Mouse (Mus musculus): Measurements from ENCODE around the gene Hoxa3.

Gene Hoxa3

GRCm38 (mm10) chr6:52167736-52168161 is 45.4 kb downstream of the Hoxa3 start:
- no peak for DNase-seq (ENCODE audit: low spot score in 2 of 2)

DNA sequence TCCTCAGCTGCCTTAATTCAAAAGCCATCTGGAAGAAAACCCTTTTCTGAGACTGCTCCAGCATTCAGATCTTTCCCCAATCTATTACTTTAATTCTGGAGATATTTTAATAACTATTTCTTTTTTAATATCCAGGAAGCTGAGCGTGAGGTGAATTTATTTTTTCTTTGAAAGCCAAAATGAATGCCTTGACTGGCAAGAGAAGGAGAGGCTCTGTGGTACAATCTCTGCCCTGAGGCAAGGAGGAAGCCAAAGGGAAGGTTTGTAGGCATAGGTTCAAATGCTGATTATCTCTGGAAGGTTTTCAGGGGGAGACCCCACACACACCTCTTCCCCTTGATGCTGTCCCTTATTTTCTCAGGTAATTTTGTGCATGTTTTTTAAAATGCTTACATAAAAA is 46.0 kb downstream of the Hoxa3 start:
- no peak for DNase-seq (ENCODE audit: low spot score in 2 of 2)

DNA sequence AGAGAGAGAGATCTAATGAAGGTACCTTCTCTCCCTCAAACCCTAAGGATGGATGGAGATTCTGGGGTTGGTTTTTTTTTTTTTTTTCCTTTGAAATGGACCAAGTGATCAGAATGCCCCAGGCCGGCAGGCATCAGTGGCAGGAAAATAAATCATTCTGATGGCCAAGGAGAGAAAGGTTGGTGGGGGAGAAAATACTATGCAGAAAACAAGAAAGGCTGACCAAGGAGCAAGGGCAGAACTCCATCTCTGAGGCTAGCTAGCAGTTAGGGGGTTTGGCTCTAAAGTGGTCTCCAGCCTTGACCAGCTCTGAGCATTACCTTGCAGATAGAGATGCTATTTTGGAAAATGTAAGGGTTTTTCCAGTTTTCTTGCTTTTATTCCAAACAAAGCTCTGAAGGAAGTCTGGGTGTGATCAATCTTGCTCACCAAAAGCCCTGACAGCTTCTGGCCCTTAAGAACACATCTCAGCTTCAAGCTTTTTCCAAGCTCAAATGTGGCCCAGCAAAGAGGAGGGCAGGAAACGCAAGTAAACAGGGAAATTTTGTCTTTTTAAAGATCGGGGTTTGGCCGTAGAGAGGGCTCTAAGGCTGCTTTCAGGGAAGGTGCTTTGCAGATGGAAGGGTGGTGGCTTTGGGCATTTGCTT is 46.6 kb downstream of the Hoxa3 start:
- DNase-seq (ENCODE audit: low spot score in 2 of 2) = no peak

DNA sequence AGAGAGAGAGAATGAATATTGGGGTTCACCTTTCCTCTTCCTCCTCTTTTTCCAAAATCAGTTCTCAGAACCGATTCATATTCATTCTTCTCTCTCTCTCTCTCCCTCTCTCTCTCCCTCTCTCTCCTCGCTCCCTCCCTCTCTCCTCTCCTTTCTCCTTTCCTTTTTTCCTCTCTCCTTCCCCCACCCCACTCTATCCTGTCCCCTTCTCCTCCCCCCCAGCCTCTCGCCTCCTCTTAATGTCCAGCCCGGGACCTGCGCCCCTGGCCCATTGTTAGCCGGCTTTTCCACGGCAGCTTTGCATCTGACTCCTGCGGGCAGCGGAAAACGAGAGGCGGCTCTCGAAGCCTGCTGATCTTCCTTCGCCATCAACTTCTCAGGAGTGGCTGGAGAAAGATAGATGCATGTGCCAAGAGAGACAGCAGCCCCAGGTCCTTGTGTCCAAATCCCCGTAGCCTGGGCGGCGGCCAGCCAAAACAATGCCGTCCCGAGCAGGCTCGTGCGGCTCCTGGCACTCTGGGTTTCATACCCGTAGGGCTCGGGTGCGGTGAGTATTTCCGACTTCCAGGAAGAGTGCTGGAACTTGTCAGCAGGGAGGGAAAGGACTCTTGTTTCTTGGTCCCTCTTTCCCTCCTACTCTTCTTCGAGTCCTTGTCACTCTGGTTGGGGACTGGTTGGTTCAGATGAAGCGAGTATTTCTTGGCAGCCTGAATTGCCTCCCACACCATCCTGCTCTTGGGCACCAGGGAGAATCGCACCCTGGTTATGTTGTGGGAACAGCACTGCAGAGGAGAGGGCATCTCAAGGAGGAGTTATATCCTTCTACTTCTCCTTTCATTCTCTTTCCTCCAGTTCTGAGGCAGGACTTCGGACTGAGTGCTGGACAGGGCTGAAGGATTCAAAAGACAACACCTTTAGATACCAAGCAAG is 47.4 kb downstream of the Hoxa3 start:
- no peak for DNase-seq (ENCODE audit: low spot score in 2 of 2)

DNA sequence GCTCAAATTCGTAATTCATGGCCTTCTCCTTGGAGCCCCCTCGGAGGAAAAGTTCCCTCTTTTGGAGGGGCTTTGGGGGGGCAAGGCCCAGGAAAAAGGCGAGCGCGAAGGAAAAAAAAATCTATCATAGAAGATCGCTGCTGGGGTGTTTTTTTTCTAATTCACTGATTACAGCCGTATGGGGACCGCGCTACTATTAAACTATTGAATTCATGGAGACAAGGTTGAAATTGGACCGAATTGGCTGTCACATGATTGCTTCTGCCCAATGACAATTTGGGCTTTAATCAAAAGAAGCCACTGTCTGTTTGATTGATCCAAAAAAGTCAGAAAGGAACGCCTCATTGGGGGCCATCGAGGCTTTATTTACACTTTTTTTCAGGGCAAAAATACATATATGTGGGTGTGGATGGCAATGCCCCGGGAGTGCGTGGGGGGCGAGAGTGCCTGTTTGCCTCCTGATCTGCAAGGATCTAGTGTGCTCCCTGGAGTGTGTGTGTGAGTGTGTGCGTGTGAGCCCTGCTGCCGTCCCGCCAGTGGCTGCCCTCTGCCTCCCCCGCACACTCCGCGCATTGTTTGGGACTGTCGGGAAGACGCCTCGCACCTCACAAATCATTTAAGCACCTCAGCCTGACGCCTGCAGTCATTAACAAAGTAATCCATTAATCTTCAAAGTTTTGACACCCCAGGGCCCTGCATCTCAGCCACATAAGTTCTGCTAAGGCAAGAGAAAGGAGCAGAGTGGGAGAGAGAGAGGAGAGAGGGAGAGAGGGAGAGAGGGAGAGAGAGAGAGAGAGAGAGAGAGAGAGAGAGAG is 48.3 kb downstream of the Hoxa3 start, which contains the start of gene Hoxa2:
TSS of gene Hoxa2 (minus strand) at position 206 of the 815 bp plus-strand sequence.
- DNase-seq (ENCODE audit: low spot score in 2 of 2) = no peak

- no peak for DNase-seq (ENCODE audit: low spot score in 2 of 2)
Measured at GRCm38 (mm10) chr6:52164051-52164625, 49.0 kb downstream of the Hoxa3 start.

- DNase-seq (ENCODE audit: low spot score in 2 of 2) = no peak
Measured at GRCm38 (mm10) chr6:52163366-52164031, 49.6 kb downstream of the Hoxa3 start.

- no peak for DNase-seq (ENCODE audit: low spot score in 2 of 2)
Measured at GRCm38 (mm10) chr6:52162611-52163365, 50.3 kb downstream of the Hoxa3 start.

- no peak for DNase-seq (ENCODE audit: low spot score in 2 of 2)
Measured at GRCm38 (mm10) chr6:52162093-52162380, 51.1 kb downstream of the Hoxa3 start.

DNA sequence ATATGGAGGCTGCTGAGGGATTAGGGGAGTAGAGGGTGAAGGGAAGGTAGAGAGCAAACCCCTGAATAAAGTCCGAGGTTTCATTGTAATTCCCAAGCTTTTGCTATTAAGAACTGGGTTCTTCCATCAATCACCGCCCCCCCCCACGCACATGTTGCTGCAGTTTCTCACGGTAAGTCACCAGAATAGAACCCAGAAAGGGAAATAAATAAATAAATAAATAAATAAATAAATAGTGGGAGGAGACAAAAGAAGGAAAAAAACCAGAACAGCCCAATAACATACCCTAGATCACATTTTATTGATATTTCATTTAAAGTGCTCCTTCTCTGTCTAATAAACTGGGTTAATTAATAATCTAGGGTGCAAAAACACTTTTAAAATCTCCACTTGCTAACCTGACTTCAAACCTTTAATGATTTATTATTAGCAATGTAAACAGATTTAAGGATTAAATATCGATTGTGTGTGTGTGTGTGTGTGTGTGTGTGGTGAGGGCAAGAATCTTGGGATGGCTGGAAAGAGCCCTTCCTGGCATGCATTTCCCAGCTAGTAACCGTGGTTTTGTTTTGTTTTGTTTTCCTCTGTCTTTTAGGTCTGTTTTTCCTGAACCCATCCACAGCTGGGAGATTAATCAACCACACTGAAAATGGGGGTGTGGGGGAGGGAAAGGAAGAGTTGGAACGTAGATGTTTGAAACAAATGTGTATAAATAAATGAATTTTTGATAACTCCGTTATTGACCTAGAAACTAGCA is 51.6 kb downstream of the Hoxa3 start:
- no peak for DNase-seq (ENCODE audit: low spot score in 2 of 2)

DNA sequence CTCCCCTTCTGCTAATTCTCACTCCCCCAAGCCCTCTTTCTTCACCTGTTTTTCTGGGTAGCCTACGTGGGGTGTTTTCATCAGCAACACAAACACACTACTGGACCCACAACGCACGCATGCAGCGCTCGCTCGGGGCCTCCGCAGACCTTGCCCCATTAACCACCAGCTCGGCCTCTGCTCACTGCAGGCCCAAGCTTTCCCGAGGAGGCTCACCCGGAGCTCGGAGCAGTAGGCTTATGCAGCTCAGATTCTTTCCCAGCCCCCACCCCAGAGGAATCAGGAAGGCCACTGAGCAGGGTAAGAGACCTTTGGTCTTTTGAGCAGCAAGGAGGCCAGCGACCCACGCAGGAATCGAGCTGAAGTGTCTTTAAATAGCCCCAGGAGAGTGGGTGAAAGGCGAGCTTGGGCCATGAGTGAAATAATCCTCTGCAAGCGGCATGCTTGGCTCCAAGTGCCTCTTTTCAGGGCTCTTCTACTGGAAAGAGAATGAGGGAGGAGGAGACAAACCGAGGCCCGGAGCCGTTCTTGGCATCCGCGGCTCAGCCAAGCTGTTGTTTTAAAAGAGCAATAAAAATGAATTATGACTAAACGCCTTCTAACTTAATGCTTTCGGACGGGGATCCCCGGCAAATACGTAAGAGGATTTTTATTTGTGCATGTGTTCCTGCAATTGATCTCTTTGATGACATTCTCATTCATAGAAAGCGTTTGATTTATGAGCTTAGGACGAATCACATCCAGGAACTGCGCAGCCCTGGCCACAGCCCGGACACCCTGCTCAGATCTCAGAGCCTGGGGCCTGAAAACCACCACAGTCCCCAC is 52.4 kb downstream of the Hoxa3 start:
- no peak for DNase-seq (ENCODE audit: low spot score in 2 of 2)

DNA sequence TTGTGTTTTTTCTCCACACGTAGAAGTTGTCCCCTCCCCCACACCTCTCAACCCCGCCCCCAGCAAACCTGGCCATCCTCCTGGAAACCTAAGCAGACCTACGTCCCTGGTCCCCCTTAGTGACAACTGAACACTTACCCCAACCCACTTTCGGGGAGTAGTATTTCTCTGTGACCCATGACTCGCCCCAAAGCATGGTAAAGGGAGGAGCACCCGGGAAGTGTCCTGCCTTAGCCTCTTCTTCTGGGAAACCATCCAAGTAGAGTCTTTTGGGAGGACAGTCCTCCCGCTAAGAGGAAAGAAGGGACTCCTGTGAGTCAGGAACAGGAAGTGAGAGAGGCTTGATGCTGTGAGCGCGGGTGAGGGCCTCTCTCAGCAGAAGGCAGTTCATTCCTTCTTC is 53.2 kb downstream of the Hoxa3 start:
- no peak for DNase-seq (ENCODE audit: low spot score in 2 of 2)

GRCm38 (mm10) chr6:52159164-52159761 is 53.9 kb downstream of the Hoxa3 start:
- DNase-seq (ENCODE audit: low spot score in 2 of 2) = no peak

GRCm38 (mm10) chr6:52158276-52159051 is 54.7 kb downstream of the Hoxa3 start, which contains the start of gene Hoxa1:
Hoxa1 (minus strand) TSS chr6:52158317.
- no peak for DNase-seq (ENCODE audit: low spot score in 2 of 2)

DNA sequence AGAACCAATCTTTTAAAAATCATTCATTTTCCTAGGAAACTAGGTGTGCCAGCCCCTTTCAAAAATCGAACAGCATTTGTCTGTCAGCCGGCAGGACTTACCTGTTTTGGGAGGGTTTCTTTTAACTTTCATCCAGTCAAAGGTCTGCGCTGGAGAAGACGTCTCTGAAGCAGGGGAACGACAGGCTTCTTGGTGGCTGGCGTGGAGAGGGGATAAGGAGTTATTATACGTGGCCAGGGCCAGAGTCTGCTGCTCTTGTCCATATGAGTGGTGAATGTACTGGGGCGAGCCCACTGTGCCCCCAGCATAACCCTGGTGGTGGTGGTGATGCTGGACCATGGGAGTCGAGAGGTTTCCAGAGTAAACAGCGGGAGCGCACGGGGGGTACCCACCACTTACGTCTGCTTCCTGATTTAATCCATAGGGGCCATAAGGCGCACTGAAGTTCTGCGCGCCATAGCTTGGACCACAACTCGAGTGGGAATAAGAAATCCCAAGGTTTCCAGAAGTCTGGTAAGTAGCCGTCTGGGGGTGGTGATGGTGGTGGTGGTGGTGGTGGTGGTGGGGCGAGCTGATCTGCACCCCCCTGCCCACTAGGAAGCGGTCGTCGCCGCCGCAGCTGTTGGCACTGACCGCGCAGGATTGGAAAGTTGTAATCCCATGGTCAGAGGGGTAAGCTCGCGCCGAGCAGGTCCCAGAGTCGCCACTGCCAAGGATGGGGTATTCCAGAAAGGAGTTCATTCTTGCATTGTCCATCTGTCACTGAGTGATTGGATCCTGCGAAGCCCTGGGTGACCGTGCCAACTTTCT is 55.5 kb downstream of the Hoxa3 start:
- DNase-seq (ENCODE audit: low spot score in 2 of 2) = no peak

DNA sequence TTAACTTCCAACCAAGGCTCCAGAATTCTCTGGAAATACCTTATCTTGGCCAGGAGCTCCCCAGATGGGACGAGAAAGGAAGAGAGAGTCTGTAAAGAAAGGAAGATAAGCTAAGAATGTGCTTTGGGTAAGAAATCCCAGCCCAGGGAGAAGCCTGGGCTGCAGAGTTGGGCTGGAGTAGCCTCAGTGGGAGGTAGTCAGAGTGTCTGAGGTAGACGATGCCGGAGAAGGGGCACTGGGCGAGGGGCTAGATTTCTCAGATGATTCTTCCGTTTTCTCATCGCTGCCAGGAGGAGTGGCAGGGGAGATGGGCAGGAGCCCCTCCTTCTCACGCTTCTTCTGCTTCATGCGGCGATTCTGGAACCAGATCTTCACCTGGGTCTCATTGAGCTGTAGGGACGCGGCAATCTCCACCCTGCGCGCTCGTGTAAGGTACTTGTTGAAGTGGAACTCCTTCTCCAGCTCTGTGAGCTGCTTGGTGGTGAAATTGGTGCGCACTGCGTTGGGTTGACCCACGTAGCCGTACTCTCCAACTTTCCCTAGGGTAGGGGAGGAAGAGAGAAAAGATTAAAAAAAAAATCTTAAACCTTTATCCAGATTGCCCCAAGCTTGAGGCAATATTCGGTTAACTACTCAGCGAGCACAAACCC is 56.5 kb downstream of the Hoxa3 start:
- no peak for DNase-seq (ENCODE audit: low spot score in 2 of 2)
